Mouse (Mus musculus) kidney, embryonic 15.5 days (tissue): ENCODE measurements around the gene Olfr187. TPM values are rescaled to one million over a fixed set of nuclear protein-coding genes. Genes with fewer than 3 reads are reported as not detected.
"Not testable (repeated sequence)": the region's sequence is repeated elsewhere in the genome, so short reads cannot be mapped to it uniquely, and the experiment has no call there.

Experiments used
- ATAC-seq: fragments of 200-750 bp; cut with Nextera tagmentation; replicated peaks from 2 replicates; pipeline ENCODE4 v1.8.0; 2017; ENCODE audit warnings: moderate TSS enrichment; ENCODE audit not compliant: low FRiP score
- H3K27ac ChIP-seq: fragments of 300-500 bp; sonication (generic); 2 replicates; pipeline ENCODE4 v1.5.1; 2015; ENCODE audit warnings: mild to moderate bottlenecking, inconsistent platforms
- H3K27me3 ChIP-seq: fragments of 300-500 bp; sonication (generic); 2 replicates; pipeline ENCODE4 v1.6.1; 2015; ENCODE audit warnings: inconsistent platforms
- H3K36me3 ChIP-seq: fragments of 300-500 bp; sonication (generic); 2 replicates; pipeline ENCODE4 v1.6.1; 2015; ENCODE audit warnings: inconsistent platforms
- H3K4me1 ChIP-seq: fragments of 300-500 bp; sonication (generic); 2 replicates; pipeline ENCODE4 v1.6.1; 2015; ENCODE audit warnings: inconsistent platforms
- H3K4me2 ChIP-seq: fragments of 300-500 bp; sonication (generic); 2 replicates; pipeline ENCODE4 v1.6.1; 2015; ENCODE audit warnings: moderate library complexity, mild to moderate bottlenecking, inconsistent platforms
- H3K4me3 ChIP-seq: fragments of 300-500 bp; sonication (generic); replicated peaks from 2 replicates; pipeline ENCODE4 v1.5.1; 2015; ENCODE audit warnings: mild to moderate bottlenecking, inconsistent platforms
- H3K9ac ChIP-seq: fragments of 300-500 bp; sonication (generic); 2 replicates; pipeline ENCODE4 v1.6.1; 2015; ENCODE audit warnings: mild to moderate bottlenecking, inconsistent platforms
- H3K9me3 ChIP-seq: fragments of 300-500 bp; sonication (generic); replicated peaks from 2 replicates; pipeline ENCODE4 v1.6.1; 2016; ENCODE audit warnings: inconsistent platforms
- WGBS: fragments of 180-500 bp; shearing (Covaris S2); methylation state at CpG from one replicate; pipeline ENCODE4 v1.1.7; 2015; ENCODE audit warnings: mixed read lengths; 5-methylcytosine and 5-hydroxymethylcytosine counted together
- polyA plus RNA-seq: library from polyadenylated mRNA; unstranded; fragments of >200 nt; fragmentation: Nextera tagmentation; extraction: Ambion mirVana; gene quantifications from 2 replicates; pipeline ENCODE4 v1.2.1, GENCODE M21; 2015

Gene Olfr187
- polyA plus RNA-seq, result not detected in 2 replicates

DNA sequence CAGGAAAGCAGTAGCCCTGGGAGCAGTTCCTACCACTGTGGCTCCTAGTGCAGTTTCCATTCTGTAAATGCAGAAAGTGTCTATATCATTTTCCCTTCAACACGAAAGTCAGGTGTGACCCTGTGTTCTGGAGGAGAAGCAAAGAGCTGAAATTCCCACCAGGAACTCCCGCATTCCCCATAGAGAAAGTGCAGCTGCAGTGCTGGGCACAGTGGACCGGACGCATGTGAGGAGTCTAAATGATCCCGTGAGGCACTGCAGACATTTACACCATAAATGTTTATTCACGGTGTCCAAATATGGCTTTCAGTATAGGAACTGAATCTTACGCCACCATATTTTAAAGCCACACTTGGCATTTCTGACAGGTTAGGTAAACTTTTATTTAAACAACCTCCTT lies at the start of gene Olfr187:
Olfr187 (minus strand) TSS at position 58 of the 400 bp plus-strand sequence.
- Histone ChIP-seq H3K27me3 (no peaks in the 10 kb centered on the region), H3K4me3 (no peak within 1 kb of the TSS), H3K9me3 (no peaks in the 10 kb centered on the region), H3K36me3 (no peaks in the 10 kb centered on the region), H3K4me2 (no peak within 1 kb of the TSS), H3K27ac (no peak within 1 kb of the TSS), H3K4me1 (no peaks in the 10 kb centered on the region), H3K9ac (no peak within 1 kb of the TSS)
- no peak for ATAC-seq
- 75% methylated on average over 7 of the region's 7 CpGs for WGBS

DNA sequence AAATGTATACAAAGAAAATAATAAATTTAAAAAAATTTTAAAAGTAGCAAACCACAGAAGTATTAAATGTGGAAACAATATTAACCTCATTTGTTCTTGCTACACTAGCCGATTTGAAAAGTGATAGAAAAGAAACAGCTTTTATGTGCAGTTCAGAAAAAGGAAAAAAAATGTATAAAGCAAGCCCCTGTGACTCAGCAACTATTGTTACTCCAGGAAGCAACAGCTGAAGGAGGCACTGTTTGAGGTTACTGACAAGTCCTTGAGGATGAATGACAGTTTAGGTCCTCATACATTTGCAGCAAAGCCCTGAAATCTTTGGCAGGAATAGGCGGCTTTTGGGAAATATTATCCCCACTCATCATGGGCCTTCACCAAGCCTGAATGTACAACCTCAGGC lies 41.5 kb upstream of the Olfr187 start:
- not testable (repeated sequence) for H3K27ac ChIP-seq, H3K4me2 ChIP-seq, H3K4me3 ChIP-seq, ATAC-seq, H3K4me1 ChIP-seq, H3K27me3 ChIP-seq, H3K36me3 ChIP-seq, H3K9ac ChIP-seq, H3K9me3 ChIP-seq
- 76% methylated on average over 2 of the region's 2 CpGs for WGBS

DNA sequence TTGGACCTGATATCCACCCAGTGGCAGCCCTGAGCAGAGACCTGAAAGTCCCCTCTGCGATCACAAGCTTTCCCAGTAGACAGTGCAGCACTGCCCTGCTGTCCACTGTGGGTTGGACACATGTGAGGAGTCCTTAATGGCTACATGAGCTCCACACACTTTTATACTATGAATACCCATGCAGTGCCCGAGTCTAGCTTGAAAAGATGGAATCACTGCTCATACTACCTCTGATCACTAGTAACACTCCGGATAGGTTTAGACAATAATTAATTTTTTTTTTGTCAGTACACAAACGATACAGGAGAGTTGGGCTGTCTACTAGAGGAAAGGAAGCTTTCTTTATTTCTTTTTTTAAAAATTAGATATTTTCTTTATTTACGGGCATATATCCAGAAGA lies 38.3 kb upstream of the Olfr187 start, which contains the start of gene Olfr190:
Olfr190 (minus strand) TSS at position 101 of the 400 bp plus-strand sequence.
- no peak for ATAC-seq
- WGBS, result 82% methylated on average over 5 of the region's 5 CpGs
- no peaks in the 10 kb centered on the region for H3K4me1 ChIP-seq

DNA sequence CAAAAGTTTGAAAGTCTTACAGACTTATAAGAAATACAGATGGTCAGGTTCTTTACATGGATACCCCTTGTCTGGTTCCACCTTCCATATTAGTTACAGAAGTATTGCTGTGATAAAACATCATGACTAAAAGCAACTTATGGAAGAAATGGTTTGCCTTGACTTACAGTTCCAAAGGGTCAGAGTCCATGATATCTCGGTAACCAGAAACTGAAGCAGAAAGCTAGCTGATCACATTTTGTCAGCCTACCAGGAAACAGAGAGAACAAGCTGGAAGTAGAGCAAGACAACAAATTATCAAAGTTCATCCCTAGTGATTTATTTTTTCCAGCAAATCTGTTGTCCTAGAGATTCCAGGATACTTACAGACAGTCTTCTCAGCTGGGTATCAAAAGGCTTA lies 34.0 kb upstream of the Olfr187 start:
- no peak overlapping the region for H3K4me3 ChIP-seq
- H3K9me3 ChIP-seq, result no peaks in the 10 kb centered on the region
- no peak overlapping the region for H3K4me2 ChIP-seq
- no peak overlapping the region for H3K27ac ChIP-seq
- H3K9ac ChIP-seq, result no peak overlapping the region
- no peaks in the 10 kb centered on the region for H3K27me3 ChIP-seq
- no peaks in the 10 kb centered on the region for H3K4me1 ChIP-seq
- WGBS, result 79% methylated on average over 1 of the region's 1 CpGs
- no peaks in the 10 kb centered on the region for H3K36me3 ChIP-seq
- ATAC-seq, result no peak

More for the DNA sequence above, 38.3 kb upstream of the Olfr187 start, which contains the start of gene Olfr190:
- H3K27me3 ChIP-seq, result no peaks in the 10 kb centered on the region
- H3K4me2 ChIP-seq, result no peak within 1 kb of the TSS
- H3K9ac ChIP-seq, result no peak within 1 kb of the TSS
- no peak within 1 kb of the TSS for H3K27ac ChIP-seq
- no peaks in the 10 kb centered on the region for H3K36me3 ChIP-seq
- H3K9me3 ChIP-seq, result no peaks in the 10 kb centered on the region
- no peak within 1 kb of the TSS for H3K4me3 ChIP-seq

DNA sequence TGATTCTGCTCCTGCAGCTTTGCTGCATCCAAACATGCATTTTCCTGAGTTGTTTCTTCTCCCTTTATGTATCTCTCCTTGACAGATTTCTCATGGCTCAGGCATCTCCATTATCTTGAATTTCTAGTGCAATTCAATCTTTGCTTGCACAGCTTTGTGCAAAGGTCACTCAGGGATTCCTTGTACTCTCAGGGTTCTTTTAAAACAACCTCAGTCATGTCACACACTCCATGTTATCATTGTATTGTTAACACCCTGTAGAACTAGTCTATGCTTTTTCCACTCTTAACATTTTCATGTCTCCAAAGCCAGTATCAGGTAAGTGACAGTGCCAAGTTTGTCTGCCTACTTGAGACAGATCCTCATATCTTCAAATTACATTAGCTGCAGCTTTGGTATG lies 32.2 kb upstream of the Olfr187 start:
- Histone ChIP-seq H3K4me2 (no peak overlapping the region), H3K9ac (no peak overlapping the region), H3K27ac (no peak overlapping the region), H3K9me3 (no peaks in the 10 kb centered on the region), H3K36me3 (no peaks in the 10 kb centered on the region), H3K4me3 (no peak overlapping the region), H3K4me1 (no peaks in the 10 kb centered on the region), H3K27me3 (no peaks in the 10 kb centered on the region)
- ATAC-seq, result no peak

DNA sequence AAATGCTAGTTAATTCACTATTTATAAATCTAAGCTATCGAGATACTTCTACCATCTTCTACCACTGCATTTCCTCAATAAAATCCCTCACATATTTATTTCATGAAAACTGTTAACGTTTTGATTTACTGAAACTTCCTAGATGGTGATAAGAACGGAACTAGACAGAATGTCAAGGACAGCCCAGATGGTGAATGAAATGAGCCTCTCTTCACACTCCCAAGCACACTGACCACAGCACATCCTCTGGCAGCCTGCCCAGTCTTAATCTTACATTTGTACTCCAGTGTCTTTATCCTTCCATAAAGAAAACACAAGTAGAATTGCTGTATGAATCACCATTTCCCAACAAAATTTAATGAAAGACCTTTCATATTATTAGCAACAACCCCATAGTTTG lies 22.8 kb upstream of the Olfr187 start:
- H3K4me2 ChIP-seq, H3K4me1 ChIP-seq, ATAC-seq, H3K9ac ChIP-seq, H3K9me3 ChIP-seq, H3K36me3 ChIP-seq, H3K4me3 ChIP-seq, H3K27me3 ChIP-seq, H3K27ac ChIP-seq: not testable (repeated sequence)
- WGBS, result 68% methylated on average over 3 of the region's 3 CpGs

DNA sequence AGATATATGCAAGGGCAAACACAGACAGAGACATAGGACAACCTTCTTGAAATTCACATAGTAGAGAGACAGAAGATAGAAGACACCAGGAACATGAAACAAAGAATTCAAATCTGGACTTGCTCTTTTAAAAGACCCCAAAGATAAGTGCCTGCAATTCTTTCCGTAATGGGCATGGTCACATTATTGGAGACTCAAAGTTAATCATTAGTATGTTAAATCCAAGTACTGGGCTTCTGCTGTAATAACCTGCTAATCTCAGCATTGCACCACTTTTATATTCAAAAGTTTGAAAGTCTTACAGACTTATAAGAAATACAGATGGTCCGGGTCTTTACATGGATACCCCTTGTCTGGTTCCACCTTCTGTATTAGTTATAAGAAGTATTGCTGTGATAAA lies 9.7 kb upstream of the Olfr187 start:
- not testable (repeated sequence) for H3K9ac ChIP-seq, ATAC-seq, H3K36me3 ChIP-seq, H3K27me3 ChIP-seq, H3K27ac ChIP-seq, H3K4me3 ChIP-seq, H3K4me1 ChIP-seq, H3K9me3 ChIP-seq, H3K4me2 ChIP-seq
- WGBS, result 90% methylated on average over 2 of the region's 2 CpGs

DNA sequence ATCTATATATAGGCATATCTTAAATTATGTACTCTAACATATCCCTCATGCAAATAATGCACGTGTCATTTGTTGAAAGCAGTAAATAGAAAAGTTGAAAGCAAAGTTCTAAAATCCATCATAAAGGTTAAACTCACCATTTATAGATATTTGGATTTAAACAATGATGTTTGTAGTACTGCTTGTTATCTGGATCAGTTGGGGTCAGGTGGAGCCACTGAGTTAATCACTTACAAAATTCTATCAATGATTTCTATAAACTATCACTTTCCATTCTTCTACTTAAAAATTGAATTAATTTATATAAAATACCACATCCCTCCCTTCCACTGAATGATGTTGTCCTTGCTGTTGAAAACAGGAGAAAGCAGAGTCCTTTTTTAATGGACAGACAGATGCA lies 9.3 kb upstream of the Olfr187 start:
- 83% methylated on average over 1 of the region's 1 CpGs for WGBS
- H3K27ac ChIP-seq, result no peak overlapping the region

DNA sequence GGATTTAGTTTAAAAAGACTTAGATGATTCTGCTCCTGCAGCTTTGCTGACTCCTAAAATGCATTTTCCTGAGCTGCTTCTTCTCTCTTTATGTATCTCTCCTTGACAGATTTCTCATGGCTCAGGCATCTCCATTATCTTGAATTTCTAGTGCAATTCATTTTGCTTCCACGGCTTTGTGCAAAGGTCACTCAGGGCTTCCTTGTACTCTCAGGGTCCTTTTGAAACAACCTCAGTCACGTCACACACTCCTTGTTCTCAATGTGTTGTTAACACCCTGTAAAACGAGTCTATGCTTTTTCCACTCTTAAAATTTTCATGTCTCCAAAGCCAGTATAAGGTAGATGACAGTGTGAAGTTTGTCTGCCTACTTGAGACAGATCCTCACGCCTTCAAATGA lies 8.0 kb upstream of the Olfr187 start:
- H3K9ac ChIP-seq, result no peak overlapping the region
- ATAC-seq, result no peak
- no peak overlapping the region for H3K27ac ChIP-seq
- H3K4me1 ChIP-seq, result no peaks in the 10 kb centered on the region
- H3K4me3 ChIP-seq, result no peak overlapping the region
- H3K4me2 ChIP-seq, result no peak overlapping the region
- no peaks in the 10 kb centered on the region for H3K36me3 ChIP-seq
- H3K9me3 ChIP-seq, result no peaks in the 10 kb centered on the region
- WGBS, result 60% methylated on average over 4 of the region's 4 CpGs
- H3K27me3 ChIP-seq, result no peaks in the 10 kb centered on the region

More for the DNA sequence above, 9.3 kb upstream of the Olfr187 start:
- no peaks in the 10 kb centered on the region for H3K9me3 ChIP-seq
- H3K4me1 ChIP-seq, result no peaks in the 10 kb centered on the region
- no peak overlapping the region for H3K4me3 ChIP-seq
- no peaks in the 10 kb centered on the region for H3K27me3 ChIP-seq
- no peaks in the 10 kb centered on the region for H3K36me3 ChIP-seq
- no peak for ATAC-seq
- no peak overlapping the region for H3K4me2 ChIP-seq
- H3K9ac ChIP-seq, result no peak overlapping the region

DNA sequence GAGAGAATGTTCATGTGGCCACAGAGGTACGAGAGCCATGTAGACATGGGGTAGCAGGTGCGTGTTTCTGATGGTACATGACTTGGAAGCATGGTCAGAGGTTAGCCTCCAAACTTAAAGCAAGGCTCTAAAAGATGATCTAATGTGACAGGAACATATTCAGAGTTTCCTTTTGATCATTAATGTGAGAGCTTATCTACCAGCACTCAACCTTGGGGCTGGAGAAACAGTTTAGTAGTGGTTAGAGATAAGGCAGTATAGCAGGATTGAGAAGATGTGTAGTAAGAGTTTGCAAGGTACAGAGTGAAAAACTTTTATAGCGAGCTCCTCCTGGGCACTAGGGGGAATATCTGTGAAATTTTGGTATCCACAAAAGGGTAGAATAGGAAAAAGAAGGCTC lies 6.3 kb upstream of the Olfr187 start:
- Histone ChIP-seq H3K9me3 (no peaks in the 10 kb centered on the region), H3K4me2 (no peak overlapping the region), H3K4me3 (no peak overlapping the region), H3K9ac (no peak overlapping the region), H3K27me3 (no peaks in the 10 kb centered on the region), H3K36me3 (no peaks in the 10 kb centered on the region), H3K27ac (no peak overlapping the region), H3K4me1 (no peaks in the 10 kb centered on the region)
- ATAC-seq, result no peak
- 82% methylated on average over 3 of the region's 3 CpGs for WGBS

DNA sequence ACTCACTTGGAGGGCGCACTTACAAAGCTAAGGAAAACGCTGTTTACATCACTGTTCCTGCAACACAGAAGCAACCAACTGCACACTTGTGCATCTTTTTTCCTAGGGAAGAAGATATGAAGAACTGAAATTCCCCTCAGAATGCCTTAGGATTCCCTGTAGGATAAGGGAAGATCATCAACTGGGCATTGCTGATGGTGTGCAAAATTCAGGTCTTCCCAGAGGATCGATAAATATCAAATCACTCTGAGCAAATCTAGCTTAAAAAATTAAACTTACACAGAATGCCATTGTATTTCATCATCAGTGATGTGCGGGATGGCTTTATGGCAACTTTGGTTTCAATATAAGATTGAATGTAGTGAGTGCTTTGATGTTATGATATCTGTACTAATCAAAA lies 9.4 kb downstream of the Olfr187 start, which contains the start of gene Olfr186:
Olfr186 (minus strand) TSS at position 101 of the 400 bp plus-strand sequence.
- Histone ChIP-seq H3K9ac (no peak within 1 kb of the TSS), H3K4me1 (no peaks in the 10 kb centered on the region), H3K27me3 (no peaks in the 10 kb centered on the region), H3K36me3 (no peaks in the 10 kb centered on the region), H3K4me3 (no peak within 1 kb of the TSS), H3K27ac (no peak within 1 kb of the TSS), H3K9me3 (no peaks in the 10 kb centered on the region), H3K4me2 (no peak within 1 kb of the TSS)
- WGBS, result 94% methylated on average over 4 of the region's 4 CpGs
- no peak for ATAC-seq

DNA sequence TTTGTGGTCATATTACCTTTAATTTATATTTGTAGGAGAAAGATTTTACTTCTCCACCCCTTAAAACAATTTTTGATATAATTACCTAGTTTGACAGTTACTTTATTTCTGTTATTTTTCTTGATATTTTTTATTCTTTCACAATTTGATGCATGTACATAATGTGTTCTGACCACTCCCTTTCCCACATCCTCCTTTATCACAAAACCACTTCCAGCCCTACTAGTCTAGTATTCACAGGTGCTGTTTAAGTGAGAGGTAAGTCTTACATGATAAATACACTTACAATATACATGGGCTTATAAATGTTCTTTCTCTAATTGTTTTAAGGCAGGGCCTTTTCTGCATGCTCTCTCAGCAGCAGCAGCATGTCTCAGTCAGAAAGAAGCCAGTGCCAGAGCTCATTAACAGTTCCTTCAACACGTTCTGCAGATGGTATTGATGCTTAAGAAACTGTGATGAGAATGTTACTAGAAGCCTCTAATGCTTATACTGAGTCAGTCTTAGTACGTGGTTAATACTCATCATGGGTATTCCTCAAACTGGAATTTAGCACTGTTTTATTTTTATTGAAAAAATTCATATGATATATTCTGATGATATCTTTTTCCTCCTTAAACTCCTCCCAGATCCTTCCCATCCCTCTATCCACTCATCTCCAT lies 26.1 kb downstream of the Olfr187 start:
- Histone ChIP-seq H3K27me3 (no peaks in the 10 kb centered on the region), H3K9me3 (no peaks in the 10 kb centered on the region), H3K27ac (no peak overlapping the region), H3K9ac (no peak overlapping the region), H3K4me3 (no peak overlapping the region), H3K4me1 (no peaks in the 10 kb centered on the region), H3K4me2 (no peak overlapping the region), H3K36me3 (no peaks in the 10 kb centered on the region)
- WGBS, result 70% methylated on average over 2 of the region's 2 CpGs
- ATAC-seq, result no peak

DNA sequence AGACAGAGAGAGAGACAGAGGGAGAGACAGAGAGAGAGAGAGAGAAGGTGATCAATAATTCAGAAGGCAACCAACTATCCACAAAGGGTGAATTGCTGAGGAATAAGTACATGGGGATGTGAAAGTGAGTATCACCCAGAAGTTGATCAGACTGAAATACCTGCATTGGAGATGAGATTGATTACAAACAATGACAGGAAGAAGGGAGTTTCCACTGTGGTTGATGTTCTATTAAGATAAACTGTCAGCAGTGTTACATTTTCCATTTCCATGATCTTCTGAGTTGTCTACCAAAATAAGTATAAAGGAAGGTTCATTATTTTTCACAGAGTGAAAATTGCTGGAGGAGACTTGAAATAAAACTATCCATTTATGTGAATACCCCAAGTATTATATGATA lies 32.4 kb downstream of the Olfr187 start:
- H3K36me3 ChIP-seq, result no peaks in the 10 kb centered on the region
- H3K4me1 ChIP-seq, result no peaks in the 10 kb centered on the region
- H3K27me3 ChIP-seq, result no peaks in the 10 kb centered on the region
- H3K4me2 ChIP-seq, result no peak overlapping the region
- no peak overlapping the region for H3K4me3 ChIP-seq
- ATAC-seq, result no peak
- H3K9me3 ChIP-seq, result no peaks in the 10 kb centered on the region
- no peak overlapping the region for H3K27ac ChIP-seq
- H3K9ac ChIP-seq, result no peak overlapping the region
